Mouse (Mus musculus) CD8-positive naive resting alpha-beta T cell, adult 2 months (primary cell): ENCODE measurements around the gene Mlxip.
A peak's percentile ranks its signal among the peaks of the same experiment; 100 is the strongest.

Experiments
- DNase-seq, 2 experiments: peaks; one replicate each; pipeline ENCODE4 v3.0.0; 2022; ENCODE audit warnings: low read depth in 2 of 2, low spot score in 2 of 2

The Mlxip gene

DNA sequence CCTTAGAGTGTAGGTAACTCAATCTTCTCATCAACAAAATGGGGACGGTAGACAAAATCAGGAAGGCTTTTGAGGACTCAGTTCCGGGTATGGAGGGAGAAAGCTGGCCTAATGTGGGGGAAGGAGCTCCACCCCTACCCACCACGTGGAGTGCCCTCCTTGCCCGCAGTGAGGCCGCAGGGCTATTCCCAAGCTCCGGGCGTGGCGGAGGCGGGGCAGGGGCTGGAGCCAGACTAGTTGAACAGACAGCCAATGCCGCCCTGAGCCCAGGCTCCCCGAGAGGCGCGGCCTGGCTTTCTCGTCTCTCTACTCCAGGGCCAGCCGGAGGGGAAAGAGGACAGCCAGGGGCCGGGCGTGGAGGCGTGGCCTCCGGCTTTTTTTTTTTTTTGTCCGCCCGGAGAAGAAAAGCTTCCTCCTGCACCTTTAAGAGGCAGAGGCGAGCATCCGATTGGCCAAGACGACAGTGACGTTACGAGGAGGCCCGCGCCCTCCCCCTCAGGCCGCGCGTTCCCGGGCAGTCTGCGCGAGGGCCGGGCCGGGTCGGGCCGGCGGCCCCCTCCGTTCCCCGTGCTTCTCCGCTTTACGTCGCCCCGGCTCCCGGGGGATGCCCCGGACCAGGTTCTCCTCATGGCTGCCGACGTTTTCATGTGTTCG, at the start of gene Mlxip:
Gene Mlxip (plus strand): TSS at position 496 of the 654 bp plus-strand sequence.
- DNase-seq: peak; percentile 63 to 74

DNA sequence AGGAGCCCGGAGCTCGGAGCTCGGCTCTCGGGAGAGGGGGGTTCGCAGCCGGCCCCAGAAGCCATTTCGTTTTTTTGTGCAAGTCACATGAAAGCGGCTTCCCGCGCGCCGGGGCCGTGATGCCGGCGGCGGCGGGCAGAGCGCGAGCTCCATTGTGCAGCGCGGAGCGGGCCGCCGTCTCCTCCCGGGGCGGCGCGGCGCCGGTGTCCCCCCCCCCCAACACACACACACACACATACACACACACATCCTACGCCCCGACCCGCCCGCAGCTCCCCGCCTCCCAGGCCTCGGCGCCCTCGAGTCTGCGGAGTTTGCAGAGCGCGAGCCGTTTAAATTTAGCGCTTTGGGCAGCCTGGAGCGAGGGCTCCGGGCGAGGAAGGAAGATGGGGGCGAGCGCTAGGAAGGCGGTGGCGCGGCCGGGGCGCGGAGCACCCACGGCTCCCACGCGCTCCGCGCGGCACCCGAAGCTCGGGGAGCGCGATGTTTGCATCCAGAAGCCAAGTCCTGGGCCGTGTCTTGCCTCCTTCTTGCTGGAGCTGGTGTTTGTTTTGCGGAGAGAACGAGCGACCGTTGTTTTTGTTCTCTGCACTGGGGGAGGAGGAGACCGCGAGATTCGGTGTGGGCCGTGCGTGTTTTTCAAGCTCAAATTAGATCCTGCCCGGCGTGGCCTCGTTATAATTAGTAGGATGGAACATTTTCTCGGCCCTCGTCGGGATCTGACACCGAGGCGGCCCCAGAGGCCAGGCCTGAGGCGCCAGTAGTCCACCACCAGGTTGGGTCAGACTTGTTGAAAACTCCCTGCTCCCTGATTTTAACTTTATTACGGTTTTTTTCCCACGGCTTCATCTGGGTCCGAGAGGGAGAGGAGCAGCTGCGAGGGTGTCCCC, 49.4 kb upstream of the Mlxip start:
- DNase-seq: peak; percentile 30 to 38

DNA sequence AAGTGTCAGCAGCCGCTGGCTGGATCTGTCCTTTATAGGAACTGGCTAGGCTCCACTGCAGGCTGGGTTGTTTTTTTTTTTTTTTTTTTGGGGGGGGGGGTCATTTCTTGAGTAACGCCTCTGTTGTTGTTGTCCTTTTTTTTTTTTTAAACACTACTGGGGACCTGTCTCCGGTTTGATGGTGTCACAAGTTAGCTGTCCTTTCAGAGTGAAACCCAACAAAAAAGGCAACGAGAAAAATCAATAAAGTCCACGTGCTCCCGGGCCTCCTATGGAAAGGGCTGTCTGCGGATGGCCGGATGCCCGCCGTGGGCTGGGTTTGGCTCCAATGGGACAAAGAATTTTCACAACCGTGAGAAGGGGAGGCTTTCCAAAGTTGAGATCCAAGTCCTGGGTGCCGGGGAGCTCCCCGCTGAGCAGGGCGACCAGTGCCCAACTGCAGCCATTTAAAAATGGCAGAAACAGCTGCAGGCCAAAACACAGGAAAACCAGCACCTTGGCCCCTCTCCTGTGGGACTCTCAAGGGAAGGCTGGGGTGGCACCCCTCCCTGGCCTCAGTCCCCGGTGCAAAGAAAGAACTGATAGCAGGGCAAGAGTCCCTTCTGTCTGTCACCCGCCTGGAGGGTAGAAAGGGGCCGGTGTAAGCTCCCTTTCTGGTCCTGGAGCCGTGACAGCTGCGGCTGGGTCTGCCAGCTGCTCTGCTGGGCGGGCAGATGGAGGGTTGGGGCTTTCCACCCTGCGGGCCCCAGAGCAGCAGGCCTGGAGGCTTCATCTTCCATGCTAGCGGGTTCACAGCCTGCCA, 48.5 kb upstream of the Mlxip start:
- no peak for DNase-seq

DNA sequence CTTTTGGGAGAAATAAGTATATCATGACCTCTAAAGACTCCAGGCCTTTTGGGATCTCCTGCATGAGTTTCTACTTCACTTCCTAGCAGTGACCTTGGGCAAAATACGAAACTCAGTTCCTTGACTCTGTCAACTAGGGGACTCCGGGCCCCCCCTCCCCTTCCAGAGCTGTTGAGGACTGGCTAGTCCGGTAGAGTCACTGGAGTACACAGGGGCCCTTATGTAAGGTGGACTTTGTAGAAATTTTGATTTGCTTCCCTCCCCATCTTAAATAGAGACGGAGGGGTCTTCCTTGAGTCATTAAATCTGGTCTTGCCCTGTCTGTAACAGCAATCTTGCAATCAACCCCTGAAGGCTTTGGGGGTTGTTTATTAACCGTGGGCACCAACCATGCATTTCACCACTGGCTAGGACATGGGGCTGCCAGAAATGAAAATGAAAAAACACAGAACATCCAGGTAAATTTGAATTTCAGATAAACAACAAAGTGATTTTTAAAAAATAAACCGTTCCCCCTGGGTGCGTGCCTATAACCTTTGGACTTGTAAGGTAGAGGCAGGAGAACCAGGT, 47.8 kb upstream of the Mlxip start:
- no peak for DNase-seq

DNA sequence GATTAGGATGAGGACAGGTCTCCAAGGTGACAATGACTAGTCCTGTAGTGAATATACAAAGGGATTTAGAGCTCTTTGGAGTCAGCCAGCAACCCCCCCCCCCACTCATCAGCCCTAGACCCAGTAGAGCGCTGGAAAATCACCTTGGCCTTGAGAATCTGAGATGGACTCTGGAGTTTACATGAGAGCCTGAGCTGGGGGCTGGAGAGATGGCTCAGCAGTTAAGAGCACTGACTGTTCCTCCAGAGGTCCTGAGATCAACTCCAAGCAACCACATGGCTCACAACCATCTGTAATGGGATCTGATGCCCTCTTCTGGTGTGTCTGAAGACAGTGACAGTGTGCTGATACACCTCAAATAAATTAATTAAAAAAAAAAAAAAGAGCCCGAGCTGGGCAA, 46.6 kb upstream of the Mlxip start:
- DNase-seq: no peak

DNA sequence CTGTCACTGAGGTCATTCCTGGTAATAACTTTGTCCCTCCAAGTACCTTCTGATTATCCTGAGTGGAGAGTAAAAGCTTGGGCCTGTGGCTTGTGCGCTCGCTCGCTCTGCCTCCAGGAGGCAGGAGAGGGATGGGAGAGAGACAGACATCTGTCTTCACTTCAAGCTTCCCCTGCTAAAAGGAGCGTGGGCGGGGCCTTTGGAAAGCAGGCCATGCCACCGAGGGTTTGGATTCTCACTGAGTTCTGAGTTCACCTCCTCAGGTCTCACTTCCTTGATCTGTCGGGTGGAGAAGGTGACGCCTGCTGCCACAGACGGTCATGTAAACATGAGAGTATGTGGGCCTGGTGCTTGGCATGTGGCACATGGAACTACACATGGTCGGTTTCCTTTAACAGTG, 44.2 kb upstream of the Mlxip start:
- no peak for DNase-seq

DNA sequence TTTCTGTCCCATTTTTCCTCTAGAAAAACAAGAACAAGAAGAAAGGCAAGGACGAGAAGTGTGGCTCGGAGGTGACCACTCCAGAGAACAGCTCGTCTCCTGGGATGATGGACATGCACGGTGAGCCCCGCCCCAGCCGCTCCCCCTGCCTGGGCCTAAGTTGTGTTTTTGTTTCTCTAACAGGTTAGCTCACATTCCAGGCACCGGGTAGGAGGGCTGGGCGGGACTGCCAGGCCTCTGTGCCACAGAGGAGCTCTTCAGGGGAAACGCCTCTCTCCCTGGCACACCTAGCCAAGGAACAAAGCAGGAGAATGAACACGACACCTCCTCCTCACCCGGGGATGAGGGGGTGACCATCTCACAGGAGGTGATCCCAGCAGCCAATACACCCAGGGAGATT, 38.7 kb upstream of the Mlxip start:
- no peak for DNase-seq

DNA sequence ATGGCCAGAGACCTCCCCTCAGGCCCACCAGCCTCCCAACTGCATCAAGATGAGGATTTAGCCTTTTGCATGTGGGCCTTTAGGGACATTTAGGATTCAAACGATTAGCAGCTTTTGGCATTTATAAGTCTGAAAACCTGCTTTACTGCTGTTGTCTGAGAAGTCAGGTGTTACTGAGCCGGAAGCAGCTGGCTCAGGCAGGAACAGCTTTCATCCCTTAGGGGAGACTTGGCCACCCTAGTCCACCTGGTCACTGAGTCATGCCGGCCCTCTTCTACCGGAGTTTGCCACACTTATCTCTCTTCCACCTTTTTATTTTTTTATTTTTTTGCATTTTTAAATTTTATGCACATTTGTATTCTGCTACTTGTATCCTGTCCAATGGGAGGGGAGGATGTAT, 37.3 kb upstream of the Mlxip start:
- DNase-seq: no peak

DNA sequence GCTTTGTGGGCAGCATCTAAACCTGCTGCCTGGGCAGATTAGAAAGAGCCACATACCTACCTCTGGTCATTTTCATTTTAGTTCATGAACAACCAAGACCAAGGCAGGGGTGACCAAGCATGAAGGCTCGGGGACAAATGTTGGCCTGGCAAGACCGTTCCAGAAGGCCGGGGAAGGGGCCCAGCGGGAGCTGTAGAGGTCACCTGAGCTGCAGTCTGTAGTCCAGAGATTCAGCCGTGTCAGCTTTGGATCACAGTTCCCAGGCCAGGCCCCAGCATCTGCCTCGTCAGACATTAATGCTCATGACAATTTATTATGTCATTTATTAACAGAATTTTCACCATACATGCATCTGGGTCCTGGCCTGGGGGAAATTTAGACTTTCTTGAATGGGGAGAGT, 35.2 kb upstream of the Mlxip start:
- no peak for DNase-seq

DNA sequence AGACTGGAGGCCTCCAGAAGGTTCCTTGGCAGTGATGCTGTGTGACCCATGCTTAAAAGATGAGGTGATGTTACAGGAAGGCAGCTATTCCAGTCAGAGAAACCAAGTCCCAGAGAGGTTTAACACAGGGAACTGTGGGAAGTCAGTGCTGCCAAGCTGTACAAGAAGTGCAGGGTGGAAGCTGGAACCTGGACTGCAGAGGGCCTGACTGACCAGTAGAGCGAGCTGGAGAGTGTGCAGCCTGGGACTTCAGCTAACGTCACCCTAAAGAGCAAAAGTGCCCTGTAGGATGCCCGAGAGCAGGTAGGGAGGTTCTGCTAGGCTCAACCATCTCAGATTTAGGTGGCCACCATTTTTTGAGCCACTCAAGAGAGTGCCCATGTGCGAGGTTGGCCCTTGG, 31.7 kb upstream of the Mlxip start:
- DNase-seq: no peak

DNA sequence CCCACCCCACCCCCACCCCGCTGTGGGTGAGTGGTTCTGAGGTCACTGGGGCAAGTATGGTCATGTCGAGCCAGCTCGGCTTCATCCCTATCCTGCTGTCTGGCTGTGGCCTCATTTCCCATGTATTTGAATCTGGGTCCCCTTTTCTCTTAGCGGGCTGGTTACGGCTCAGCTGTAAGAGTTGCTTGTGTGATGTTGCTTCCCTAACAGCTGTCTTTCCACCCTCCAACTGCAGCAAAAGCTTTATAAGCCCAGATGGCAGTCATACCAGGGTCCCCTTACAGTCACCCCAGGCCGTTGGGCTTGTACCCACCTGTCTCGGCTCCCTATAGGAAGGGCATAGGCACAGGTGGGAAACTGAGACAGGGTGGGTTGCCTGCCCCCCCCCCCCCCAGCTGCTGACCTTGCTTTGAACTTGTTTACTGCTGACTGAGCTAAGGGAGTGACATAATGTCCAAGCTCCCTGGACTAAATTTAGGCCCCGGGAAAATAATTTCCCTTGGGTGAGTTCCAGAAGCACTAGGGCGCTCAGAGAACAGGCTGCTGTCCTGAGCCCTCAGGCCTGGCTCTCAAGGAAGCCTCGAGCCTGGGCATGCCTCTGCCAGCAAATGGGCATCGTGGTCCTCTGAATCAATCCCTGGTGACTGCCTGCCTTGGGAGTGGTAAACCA, 30.2 kb upstream of the Mlxip start:
- DNase-seq: no peak

DNA sequence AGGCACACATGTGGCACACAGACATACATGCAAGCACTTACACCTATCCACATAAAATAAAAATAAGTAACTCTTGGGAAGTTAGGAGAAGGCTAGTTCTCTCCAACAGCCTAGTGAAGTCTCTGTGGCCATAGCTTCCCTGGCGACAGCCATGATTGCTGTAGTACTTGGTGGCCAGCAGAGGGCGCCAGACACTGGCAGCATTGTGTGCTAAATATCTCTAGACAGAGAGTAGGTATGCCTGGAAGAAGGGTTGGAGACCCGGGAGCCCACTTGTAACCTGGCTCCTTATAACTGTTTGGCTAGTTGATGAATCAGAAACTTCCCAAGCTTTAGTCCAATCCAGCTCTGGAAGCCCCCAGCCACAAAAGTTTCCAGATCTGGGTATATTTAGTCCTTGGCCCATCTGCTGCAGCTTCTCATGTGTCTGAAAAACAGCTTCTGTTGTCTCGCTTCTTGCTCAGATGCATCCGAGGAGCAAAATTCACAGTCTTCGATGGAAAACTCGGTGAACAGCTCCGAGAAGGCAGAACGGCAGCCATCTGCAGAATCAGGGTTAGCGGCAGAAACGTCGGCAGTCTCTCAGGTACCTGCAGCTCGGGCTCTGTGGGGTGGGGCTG, 25.6 kb upstream of the Mlxip start:
- DNase-seq: peak in 1 of 2 experiments; percentile 33

DNA sequence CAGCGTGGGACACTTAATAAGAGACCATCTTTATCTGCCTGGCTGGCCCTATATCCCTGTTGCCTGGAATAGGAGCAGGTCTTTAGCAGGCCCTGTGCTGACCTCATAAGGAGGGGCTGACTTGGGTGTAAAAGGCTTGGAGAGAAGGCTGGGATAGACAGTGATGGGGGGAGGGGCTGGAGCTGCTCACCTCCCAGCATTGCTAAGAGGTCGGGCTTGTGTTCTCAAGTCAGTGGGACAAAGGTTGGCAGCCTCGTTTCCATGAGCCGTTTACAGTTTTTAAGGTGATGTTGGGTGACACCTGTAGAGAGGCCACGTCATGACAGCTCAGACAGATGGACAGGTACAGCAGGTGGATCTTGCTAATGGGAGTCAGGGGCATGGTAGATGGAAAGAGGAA, 24.5 kb upstream of the Mlxip start:
- DNase-seq: no peak

DNA sequence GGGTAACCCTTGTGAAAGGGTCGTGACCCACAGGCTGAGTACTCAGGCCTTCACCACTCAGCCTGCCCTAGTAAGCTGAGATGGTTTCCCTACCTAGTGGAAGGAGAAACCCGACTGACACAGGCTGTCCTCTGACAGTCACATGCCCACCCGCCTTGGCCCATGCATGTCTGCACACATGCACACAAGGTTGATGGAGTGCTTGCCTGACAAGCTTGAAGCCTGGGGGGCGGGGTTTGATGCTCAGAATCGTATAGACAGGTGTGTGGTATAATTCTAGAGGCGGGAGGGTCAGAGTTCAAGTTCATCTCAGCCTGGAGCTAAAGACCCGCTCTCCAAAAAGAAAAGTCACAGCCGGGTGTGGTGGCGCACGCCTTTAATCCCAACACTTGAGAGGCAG, 19.3 kb upstream of the Mlxip start:
- DNase-seq: no peak

DNA sequence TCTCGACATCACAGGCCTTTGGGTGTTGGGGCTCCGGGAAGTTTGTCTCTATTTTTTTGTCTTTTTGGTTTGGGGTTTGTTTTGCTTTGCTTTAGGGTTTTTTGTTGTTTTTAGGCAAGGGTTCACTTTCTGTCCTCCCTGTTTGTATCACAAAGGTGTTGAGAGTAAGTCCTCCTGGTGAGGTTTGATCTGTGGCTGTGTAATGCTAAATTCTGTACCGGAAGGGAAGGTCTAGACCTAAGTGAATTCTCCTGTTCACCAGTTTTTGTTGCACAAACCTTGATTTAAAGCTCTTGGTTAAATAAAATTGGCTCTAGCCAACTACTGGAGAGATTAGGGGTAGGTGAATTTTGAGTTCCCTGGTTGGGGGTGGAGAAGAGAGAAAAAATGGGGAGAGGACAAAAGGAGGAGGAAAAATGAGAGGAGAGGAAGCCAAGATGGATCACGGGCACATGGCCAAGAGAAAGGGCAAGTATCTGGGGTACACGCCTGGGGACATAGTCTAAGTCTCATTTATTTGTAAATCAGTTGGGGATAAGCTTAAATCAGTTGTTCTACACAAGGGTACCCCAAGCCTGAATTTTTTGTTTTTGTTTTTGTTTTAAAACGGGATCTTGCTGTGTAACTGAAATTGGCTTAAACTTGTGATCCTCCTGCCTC, 18.7 kb upstream of the Mlxip start:
- DNase-seq: no peak

DNA sequence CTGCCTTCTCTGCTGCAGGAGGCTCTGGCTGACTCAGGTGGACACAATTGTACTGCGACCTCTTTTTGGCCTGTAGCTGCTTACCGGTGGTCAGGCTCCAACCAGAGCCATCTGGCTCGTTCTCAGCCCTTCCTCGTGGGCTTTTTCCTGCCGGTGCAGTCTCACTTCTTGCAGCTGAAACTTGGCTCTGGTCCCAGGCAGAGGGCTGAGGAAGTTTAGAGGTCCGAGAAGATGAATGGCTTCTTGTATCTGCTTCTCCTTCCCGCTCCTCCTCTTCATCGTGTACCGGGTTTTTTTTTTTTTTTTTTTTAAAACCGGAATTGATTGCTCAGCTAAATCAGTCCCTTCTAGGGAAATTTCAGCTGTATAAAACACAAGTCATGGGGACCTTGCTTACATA, 18.0 kb upstream of the Mlxip start:
- no peak for DNase-seq

DNA sequence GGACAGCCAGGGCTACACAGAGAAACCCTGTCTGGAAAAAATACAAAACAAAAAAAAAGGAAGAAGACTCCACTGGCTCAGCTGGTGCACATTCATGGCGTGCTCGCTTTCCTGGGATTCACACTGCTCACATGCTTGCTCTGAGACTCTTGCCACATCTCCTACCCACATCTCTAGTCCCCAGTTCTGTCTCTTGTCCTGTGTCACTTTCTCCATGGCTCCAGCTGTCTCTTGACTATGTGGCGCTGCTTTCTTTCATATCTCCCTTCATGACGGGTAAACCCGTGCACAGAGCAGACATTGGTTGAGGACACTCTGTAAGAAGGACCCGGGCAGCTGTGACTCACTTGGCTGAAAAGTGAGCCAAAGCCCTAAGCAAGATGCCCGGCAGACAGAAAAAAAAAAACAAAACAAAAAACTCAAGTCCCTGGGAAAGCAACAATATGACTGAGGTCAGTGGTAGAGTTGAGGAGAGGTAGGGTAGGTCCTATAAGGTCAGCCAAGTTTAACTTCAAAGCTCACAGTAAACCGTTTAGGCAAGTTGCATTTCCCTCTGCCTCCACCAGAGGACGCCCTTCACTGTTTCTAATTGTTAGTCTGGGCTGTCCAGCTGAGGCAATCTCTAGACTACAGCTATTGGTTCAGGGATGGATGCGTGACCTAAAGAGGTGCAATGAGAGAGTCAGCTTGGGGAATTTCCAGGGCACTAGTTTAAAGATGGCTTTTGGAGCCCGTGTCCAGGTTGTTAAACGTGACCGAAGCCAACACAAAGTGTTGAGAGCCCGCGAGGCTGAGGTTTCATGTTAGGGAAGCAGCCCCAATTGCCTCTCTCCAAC, 17.3 kb upstream of the Mlxip start:
- peak; percentile 73 to 79 for DNase-seq

DNA sequence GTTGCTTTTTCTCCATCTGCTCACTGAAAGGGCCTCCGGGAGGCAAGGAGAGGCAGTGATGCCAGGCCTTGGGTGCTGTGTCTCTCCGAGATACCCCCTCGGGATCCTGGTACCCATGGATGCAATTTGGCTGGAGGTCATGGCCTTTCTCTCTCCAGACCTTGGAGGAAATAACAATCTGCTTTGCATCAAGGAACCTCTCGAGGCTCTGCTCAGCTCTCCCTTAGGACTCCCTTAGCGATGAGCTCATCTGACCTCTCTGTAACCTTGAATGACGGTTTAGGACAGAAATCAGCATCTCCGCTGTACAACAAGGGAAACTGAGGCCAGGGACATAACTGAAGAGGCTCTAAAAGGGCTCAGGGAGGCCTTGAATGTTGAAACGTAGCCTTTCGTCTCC, 15.9 kb upstream of the Mlxip start:
- no peak for DNase-seq

DNA sequence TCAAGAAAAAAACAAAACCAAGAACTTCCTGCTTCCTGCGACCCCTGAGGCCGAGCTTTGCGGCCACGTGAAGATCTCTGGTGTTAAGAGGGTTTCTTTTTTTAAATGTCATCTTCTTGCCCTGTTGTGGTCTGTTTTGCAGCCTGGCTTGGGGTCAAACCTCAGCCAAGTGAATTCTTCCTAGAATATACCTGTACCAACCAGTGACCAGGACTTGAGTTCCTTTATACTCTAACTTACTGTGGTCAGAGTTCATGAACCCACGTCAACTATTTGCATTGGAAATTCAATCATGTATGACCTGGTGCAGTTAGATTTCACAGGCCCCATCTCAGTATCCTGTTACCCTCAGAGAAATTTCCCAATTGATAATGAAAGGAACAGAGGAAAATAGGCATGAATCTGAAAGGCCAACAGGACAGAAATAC, 15.1 kb upstream of the Mlxip start:
- no peak for DNase-seq
